Mouse (Mus musculus): ENCODE results near the gene Helz2. TPM values are rescaled to one million over a fixed set of nuclear protein-coding genes. Genes with fewer than 3 reads are reported as not detected.

The Helz2 gene
- total and polyA plus RNA-seq, 3 experiments = 9.2 to 14.1 (median 11.2) TPM

DNA sequence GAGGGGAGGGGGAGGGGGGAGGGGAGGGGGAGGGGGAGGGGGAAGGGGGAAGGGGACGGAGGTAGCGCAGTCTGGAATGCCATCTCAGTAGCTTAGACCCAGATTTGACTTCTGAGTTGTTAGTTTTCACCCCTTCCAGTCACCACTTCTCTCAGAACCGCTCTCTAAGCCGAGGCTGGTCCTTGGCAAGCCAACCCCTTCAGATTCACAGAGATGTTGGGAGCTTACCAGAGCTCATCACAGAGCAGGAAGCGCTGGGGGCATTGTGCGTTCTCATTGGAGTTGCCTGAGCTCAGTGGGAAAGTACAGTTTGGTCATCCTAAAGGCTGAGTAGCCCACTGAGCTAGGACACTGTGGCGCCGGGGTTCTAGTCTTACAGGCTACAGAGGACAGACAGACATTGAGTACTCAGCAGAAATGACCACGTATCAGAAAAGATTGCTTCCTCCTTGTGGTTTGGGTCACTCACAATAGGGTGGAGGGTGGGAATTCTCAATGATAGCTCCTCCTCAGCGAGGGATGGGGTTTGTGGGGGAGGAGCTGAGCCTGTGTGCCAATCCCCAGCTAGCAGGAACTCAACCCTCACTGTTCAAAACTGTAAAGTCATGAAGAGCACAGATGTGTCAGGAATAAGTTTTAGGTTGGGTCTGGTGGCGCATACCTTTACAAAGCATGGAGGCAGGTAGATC is 2.0 kb upstream of the Helz2 start:
- Histone ChIP-seq H3K4me1 (ENCODE audit: control insufficient read depth, insufficient read depth, low read length) (peaks cover 12% of the 10 kb centered on the region), H3K79me2 (replicated peaks; ENCODE audit: control insufficient read depth, insufficient read depth, low read length) (no peaks in the 10 kb centered on the region), H3K36me3 (ENCODE audit: control insufficient read depth, insufficient read depth, low read length) (no peaks in the 10 kb centered on the region), H3K4me3 (peak overlapping the region; percentile 10; the same call in 1 of the 2 replicates), H3K27ac (peak overlapping the region; percentile 8; the same call in 1 of the 2 replicates), H3K27me3 (ENCODE audit: control insufficient read depth, insufficient read depth, low read length) (no peaks in the 10 kb centered on the region), H3K9ac (ENCODE audit: low read depth, low read length) (no peak overlapping the region)
- intact Hi-C loops (cut with DNase I) = loop anchor here (2.0 to 5.0 kb wide), 2 partner anchors 45 to 73 kb away; partner anchors contain the start of genes Gmeb2 and Rtel1
- TF ChIP-seq CTCF (IDR thresholded peaks at IDR 0.05) = no peak
- TF ChIP-seq EP300 (IDR thresholded peaks at IDR 0.05; ENCODE audit: insufficient read depth, low read depth, low read length) = no peak
- TF ChIP-seq POLR2A (IDR thresholded peaks at IDR 0.05; ENCODE audit: insufficient read depth, low read depth, low read length) = no peak
- 35% methylated on average over 11 of the region's 11 CpGs for WGBS
- peak; percentile 49 to 61 for DNase-seq

DNA sequence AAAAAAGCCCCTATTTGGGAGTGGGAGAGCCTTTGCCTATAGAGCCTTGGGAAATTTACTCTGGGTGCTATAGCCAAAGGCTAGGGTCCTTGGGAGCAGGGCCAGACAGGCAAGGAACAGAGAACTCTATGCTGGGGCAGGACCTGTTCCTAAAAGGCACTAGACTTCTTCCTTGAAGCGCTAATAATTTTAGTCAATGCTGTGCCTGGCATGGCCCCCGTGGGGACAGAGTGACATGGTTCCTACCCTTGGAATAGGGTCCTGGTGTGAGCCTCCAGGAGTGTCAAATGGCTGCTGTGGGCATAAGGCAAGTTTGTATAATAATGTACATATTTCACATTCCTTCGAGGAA is 463 bp upstream of the Helz2 start:
- Histone ChIP-seq H3K4me1 (ENCODE audit: control insufficient read depth, insufficient read depth, low read length) (peaks cover 12% of the 10 kb centered on the region), H3K79me2 (replicated peaks; ENCODE audit: control insufficient read depth, insufficient read depth, low read length) (no peaks in the 10 kb centered on the region), H3K27me3 (ENCODE audit: control insufficient read depth, insufficient read depth, low read length) (no peaks in the 10 kb centered on the region), H3K36me3 (ENCODE audit: control insufficient read depth, insufficient read depth, low read length) (no peaks in the 10 kb centered on the region), H3K9ac (ENCODE audit: low read depth, low read length) (no peak overlapping the region), H3K27ac (peak overlapping the region; percentile 88), H3K4me3 (peak overlapping the region; percentile 86)
- no peak for DNase-seq
- TF ChIP-seq CTCF (IDR thresholded peaks at IDR 0.05) (no peak), POLR2A (IDR thresholded peaks at IDR 0.05; ENCODE audit: insufficient read depth, low read depth, low read length) (no peak), EP300 (IDR thresholded peaks at IDR 0.05; ENCODE audit: insufficient read depth, low read depth, low read length) (no peak)
- WGBS = 66% methylated on average over 3 of the region's 3 CpGs
- intact Hi-C loops (cut with DNase I) = loop anchor here (2.0 to 5.0 kb wide), 2 partner anchors 47 to 75 kb away; partner anchors contain the start of genes Gmeb2 and Rtel1

DNA sequence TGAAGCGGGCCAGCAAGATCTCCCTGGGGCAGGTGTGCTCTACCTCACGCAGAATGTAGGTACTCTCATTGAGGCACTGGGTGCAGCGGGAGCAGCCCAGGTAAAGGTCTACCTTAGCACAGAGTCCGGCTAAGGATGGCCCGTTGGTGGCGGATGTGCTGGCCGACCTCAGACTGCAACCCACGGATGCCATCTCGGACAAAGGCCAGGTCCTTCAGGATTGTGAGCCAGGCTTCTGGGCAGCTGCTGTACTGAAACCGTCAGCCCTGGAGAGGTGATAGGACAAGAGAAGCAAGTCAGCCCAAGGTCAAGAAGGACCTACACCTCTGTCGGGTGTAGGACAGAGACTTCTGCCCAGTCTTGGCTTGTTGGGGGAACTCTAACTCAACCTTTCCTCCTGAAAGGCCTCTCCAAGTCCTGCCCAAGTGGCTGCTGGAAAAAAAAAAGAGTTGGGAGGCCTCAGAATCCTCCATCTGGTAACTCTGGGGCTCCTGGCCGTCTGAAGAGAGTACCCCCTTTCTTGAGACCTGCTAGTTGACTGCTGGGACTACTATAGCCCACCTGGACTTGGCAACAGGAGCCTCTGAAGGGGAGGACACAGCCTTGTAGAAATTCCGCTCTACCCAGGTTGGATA is 904 bp downstream of the Helz2 start:
- peak overlapping the region; percentile 86 for H3K4me3 ChIP-seq
- peak in 1 of 2 experiments; percentile 23 for DNase-seq
- WGBS = 81% methylated on average over 13 of the region's 13 CpGs
- H3K9ac ChIP-seq (ENCODE audit: low read depth, low read length) = peak overlapping the region; percentile 77
- no peaks in the 10 kb centered on the region for H3K27me3 ChIP-seq (ENCODE audit: control insufficient read depth, insufficient read depth, low read length)
- peak overlapping the region; percentile 88 for H3K27ac ChIP-seq
- TF ChIP-seq CTCF (IDR thresholded peaks at IDR 0.05) (no peak), EP300 (IDR thresholded peaks at IDR 0.05; ENCODE audit: insufficient read depth, low read depth, low read length) (no peak), POLR2A (IDR thresholded peaks at IDR 0.05; ENCODE audit: insufficient read depth, low read depth, low read length) (no peak)
- no peaks in the 10 kb centered on the region for H3K36me3 ChIP-seq (ENCODE audit: control insufficient read depth, insufficient read depth, low read length)
- no peaks in the 10 kb centered on the region for H3K79me2 ChIP-seq (replicated peaks; ENCODE audit: control insufficient read depth, insufficient read depth, low read length)
- intact Hi-C loops (cut with DNase I) = loop anchor here (2.0 to 5.0 kb wide), 2 partner anchors 54 to 76 kb away; partner anchors contain the start of genes Ppdpf and Rtel1
- H3K4me1 ChIP-seq (ENCODE audit: control insufficient read depth, insufficient read depth, low read length) = peaks cover 12% of the 10 kb centered on the region

DNA sequence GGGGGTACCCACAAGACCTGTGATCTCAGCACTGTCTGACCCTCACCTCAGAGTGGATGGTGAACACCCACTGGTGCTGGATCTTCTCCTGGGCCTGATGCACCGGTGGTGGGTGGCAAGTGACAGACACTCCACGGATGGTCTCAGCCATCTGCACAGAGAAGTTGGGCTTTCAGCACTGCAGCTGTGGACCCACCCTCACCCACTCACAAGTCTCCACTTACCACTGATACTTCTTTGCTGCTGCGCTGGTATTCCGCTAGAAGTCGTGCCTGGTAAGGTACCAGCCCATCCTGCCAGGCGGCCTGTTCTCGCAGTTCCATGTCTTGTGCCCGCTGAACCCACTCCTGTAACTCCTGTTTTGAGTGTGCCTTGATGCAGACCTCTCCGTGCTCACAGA is 2.6 kb downstream of the Helz2 start:
- Histone ChIP-seq H3K4me3 (no peak overlapping the region), H3K9ac (ENCODE audit: low read depth, low read length) (peak overlapping the region; percentile 26; the same call in 1 of the 2 replicates), H3K27me3 (ENCODE audit: control insufficient read depth, insufficient read depth, low read length) (no peaks in the 10 kb centered on the region), H3K27ac (no peak overlapping the region), H3K4me1 (ENCODE audit: control insufficient read depth, insufficient read depth, low read length) (peaks cover 12% of the 10 kb centered on the region), H3K36me3 (ENCODE audit: control insufficient read depth, insufficient read depth, low read length) (no peaks in the 10 kb centered on the region), H3K79me2 (replicated peaks; ENCODE audit: control insufficient read depth, insufficient read depth, low read length) (no peaks in the 10 kb centered on the region)
- intact Hi-C loops (cut with DNase I) = no loop called here
- DNase-seq = no peak
- WGBS = 86% methylated on average over 9 of the region's 9 CpGs
- TF ChIP-seq POLR2A (IDR thresholded peaks at IDR 0.05; ENCODE audit: insufficient read depth, low read depth, low read length) (no peak), EP300 (IDR thresholded peaks at IDR 0.05; ENCODE audit: insufficient read depth, low read depth, low read length) (no peak), CTCF (IDR thresholded peaks at IDR 0.05) (no peak)

DNA sequence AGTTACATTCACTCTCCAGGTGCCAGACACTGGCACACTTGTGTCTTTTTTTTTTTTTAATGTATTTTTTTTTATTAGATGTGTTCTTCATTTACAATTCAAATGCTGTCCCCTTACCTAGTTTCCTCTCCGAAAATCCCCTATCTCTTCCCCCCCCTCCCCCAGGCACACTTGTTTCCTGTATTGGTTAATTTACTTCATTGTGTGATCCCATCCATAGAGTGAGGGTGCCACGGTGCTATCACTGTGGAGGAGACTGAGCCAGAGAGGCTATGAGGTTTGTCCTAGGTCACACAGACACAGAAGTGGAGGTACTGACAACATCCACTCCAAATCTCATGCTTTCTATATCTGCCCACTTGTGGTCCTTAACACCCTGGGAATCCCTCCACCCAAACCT is 3.0 kb downstream of the Helz2 start:
- H3K27me3 ChIP-seq (ENCODE audit: control insufficient read depth, insufficient read depth, low read length) = no peaks in the 10 kb centered on the region
- no peak overlapping the region for H3K4me3 ChIP-seq
- H3K27ac ChIP-seq = no peak overlapping the region
- intact Hi-C loops (cut with DNase I) = no loop called here
- H3K79me2 ChIP-seq (replicated peaks; ENCODE audit: control insufficient read depth, insufficient read depth, low read length) = no peaks in the 10 kb centered on the region
- TF ChIP-seq EP300 (IDR thresholded peaks at IDR 0.05; ENCODE audit: insufficient read depth, low read depth, low read length) (no peak), CTCF (IDR thresholded peaks at IDR 0.05) (no peak)
- peak overlapping the region; percentile 26; the same call in 1 of the 2 replicates for H3K9ac ChIP-seq (ENCODE audit: low read depth, low read length)
- 45% methylated on average over 2 of the region's 2 CpGs for WGBS
- no peak for DNase-seq
- H3K4me1 ChIP-seq (ENCODE audit: control insufficient read depth, insufficient read depth, low read length) = peaks cover 12% of the 10 kb centered on the region
- no peaks in the 10 kb centered on the region for H3K36me3 ChIP-seq (ENCODE audit: control insufficient read depth, insufficient read depth, low read length)

DNA sequence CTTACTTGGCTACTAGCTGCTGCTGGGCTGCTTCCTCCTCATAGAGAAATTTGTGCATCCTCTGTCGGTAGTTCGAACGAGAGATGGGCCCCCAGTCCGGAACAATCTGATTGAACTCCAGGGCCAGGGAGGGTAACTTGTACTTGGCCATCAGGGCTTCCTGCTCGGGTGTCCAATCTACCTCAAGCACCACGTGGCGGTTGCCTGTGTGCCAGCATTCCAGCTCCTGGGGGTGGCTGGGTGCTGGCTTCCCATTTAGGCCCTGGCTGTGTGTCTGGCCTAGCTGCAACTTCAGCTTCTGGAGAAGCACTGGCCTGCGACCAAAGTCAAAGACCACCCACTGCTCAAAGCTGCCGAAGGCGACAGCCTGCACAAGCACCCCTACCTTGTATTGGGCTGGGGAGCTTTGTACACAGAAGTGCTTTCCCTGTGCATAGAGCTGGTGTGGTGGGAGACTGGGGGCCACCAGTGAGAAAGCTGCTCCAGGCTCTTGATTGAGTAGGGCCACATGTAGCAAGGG is 3.7 kb downstream of the Helz2 start:
- no peak for TF ChIP-seq EP300 (IDR thresholded peaks at IDR 0.05; ENCODE audit: insufficient read depth, low read depth, low read length)
- no peak for TF ChIP-seq POLR2A (IDR thresholded peaks at IDR 0.05; ENCODE audit: insufficient read depth, low read depth, low read length)
- TF ChIP-seq CTCF (IDR thresholded peaks at IDR 0.05) = no peak
- intact Hi-C loops (cut with DNase I) = no loop called here
- Histone ChIP-seq H3K27me3 (ENCODE audit: control insufficient read depth, insufficient read depth, low read length) (no peaks in the 10 kb centered on the region), H3K4me3 (no peak overlapping the region), H3K79me2 (replicated peaks; ENCODE audit: control insufficient read depth, insufficient read depth, low read length) (no peaks in the 10 kb centered on the region), H3K4me1 (ENCODE audit: control insufficient read depth, insufficient read depth, low read length) (peaks cover 10% of the 10 kb centered on the region), H3K36me3 (ENCODE audit: control insufficient read depth, insufficient read depth, low read length) (no peaks in the 10 kb centered on the region), H3K27ac (no peak overlapping the region), H3K9ac (ENCODE audit: low read depth, low read length) (no peak overlapping the region)
- peak in 1 of 2 experiments; percentile 44 for DNase-seq
- WGBS = 62% methylated on average over 10 of the region's 10 CpGs

Measured in heart, adult 2 months (tissue).